Mouse (Mus musculus) thymus, adult 18-20 months (tissue): ENCODE data around the gene Id3.
A peak's percentile ranks its signal among the peaks of the same experiment; 100 is the strongest.
"Not testable (repeated sequence)": the region's sequence is repeated elsewhere in the genome, so short reads cannot be mapped to it uniquely, and the experiment has no call there.

Experiments
- DNase-seq, 2 experiments: peaks; one replicate each; pipeline ENCODE4 v3.0.0; 2022; ENCODE audit warnings: mixed read lengths in 2 of 2

Id3 gene

DNA sequence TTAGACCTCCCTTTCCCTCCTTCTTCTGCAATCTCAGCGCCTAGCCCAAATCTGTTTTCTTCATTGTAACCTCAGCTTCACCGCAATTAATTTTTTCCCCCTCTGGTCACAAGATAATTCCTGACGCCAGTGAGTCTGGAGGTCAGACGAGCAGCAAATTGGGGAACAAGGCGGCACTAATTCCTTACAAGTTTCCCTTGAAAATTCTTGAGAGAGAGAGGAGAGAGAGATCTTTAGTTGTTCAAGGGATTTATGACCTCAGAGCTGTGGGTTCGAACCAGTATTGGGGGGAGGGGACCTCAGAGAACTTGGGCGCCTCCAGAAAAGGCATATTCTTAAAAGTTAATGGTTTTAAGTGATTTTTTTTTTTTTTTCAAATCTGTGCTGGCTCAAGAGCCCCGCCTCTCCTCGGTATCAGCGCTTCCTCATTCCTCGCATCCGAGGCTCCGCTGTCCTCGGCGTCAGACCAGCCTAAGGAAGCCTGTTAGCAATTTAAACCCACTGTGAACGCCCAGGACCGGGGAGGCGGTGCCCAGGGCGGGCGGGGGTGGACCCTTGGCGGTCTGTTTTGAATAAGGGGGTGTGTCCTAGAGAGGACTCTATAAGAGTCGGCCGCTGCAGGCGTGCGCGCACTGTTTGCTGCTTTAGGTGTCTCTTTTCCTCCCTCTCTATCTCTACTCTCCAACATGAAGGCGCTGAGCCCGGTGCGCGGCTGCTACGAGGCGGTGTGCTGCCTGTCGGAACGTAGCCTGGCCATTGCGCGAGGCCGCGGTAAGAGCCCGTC is at the start of gene Id3:
Gene Id3, plus strand, starts transcription at position 305 of the 784 bp plus-strand sequence.
- peak; percentile 91 to 94 for DNase-seq

DNA sequence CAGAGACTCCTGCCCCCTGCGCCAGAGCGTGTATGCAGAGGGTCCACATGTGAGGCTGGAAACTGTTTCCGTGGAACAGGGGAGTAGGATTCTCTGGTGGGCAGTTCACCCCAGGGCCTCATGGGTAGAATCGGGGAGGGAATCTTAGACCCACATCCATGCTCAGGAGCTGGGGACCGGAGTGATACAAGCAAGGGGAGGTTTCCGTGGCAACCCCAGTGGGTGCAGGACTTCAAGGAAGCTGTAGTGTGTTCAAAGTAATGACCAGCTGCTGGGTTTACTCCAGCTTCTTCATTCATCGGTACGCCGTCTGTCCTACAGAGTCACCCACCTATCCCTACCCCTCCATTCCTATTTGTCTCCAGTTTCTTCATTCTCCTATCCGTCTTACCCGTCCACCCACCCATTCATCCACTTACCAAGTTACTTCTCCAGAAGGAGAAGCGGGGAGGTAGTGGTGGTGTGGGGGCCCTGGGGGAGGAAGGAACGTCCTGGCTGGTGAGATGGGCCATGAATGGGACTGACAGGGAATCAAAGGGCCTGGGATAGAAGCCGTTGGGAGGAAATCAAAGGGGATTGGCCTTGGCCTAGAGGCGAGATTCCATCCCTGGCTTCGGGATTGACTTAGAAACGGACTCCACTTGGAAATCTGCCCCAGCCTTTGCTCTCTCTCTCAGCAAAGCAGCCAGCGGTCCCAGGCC is 48.6 kb upstream of the Id3 start:
- no peak for DNase-seq

DNA sequence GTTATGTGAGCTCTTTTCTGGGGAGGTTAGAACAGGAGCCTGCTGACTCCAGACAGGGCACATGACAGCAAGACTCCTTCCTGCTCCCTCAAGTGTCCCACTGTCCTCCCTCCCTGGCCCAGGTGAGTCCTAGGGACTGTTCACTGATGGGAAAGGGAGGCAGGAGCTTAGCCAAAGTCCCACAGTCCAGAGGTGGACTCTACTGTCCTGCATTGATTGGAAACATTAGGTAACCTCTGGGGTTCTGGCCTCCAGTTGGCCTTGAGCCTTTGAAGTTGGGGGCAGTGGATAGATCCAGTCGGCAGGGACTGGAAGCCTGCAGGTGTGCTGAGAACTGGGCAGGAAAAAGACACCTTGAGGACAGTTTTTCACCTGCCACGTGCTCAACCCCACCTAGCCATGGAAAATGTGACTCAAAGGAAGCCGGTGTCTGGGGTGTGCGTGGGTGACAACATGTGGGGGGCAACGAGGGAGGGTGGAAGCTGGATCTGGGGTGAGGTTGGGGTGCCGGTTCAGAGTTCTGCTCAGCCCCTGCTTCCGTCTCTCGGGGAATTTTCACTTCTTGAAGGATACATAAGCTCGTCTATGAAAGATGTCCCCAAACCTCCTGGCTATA is 47.7 kb upstream of the Id3 start:
- peak; percentile 63 to 79 for DNase-seq

DNA sequence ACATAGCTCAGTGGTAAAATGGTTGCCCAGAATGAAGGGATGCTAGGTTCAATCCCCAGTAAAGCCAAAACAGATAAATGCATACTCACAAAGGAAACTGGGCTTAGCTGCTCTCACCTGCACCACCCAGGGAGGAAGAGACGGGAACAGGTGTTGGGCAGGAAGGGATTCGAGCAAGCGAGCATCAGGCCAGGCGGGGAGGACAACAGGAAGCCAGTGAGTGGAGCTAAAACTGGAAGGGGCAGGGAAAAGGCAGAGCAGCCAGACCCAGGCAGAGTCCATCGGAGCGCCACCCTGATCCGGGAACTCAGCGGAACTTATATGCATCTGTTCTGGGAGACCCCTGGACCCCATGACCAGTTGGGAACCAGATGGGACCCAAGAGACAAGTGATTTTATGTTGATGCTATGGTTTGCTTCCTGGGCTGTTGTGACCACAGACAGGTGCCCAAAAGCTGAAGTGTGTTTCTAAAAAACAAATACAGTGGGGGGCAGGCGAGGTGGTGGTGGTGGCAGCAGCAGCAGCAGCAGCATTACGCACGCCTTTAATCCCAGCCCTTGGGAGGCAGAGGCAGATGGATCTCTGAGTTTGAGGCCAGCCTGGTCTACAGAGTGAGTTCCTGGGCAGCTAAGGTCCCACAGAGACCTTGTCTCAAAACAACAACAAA is 46.7 kb upstream of the Id3 start:
- DNase-seq = peak; percentile 33 to 57

DNA sequence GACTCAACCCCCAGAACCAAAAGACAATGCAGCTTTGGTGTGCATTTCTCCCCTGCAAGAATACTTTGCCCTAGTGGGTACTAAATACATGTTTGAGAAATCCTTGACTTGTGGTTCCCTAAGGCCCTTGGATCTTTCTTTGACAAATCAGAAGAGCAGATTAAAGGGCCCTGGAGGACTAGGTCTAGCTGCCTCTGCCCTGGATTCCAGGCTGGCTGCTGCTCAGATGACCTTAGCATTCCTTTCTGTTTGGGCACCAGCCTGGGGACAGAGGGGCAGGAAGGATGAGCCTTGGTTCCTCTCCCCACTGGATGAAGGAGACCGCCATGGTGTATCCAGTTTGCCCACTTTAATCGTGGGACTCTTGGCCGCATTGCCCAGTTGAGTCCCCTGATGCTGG is 44.9 kb upstream of the Id3 start:
- no peak for DNase-seq

DNA sequence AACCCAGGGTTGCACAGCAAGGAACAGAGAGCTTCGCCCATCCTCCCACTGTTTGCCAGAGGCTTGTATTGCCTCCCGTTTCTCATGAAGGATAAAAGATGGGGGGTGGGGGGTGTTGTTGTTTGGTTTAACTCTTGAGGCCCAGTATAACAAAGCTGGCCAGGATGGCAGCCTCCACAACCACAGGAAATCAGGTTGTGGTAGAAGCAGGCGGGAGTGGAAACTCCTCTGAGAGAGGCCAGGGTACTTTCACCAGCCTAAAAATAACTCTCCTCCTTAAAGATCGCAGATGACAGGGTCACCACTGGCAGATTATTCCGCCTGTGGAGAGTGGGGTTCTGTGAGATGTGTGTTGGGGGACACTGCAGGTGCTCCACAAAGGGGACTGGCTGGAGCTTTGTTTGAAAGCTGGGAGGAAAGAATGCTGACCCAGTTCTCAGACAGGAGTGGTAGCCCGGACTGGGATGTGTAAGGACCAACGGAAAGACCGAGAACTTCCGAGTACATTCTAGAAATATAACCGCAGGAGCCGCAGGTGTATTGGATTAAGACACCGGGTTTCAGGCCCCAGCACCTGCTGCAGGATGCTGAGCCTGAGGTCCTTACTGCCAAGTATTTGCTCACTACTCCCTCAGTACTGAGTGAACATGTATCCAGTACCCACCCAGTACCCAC is 42.8 kb upstream of the Id3 start:
- DNase-seq = peak in 1 of 2 experiments; percentile 63

DNA sequence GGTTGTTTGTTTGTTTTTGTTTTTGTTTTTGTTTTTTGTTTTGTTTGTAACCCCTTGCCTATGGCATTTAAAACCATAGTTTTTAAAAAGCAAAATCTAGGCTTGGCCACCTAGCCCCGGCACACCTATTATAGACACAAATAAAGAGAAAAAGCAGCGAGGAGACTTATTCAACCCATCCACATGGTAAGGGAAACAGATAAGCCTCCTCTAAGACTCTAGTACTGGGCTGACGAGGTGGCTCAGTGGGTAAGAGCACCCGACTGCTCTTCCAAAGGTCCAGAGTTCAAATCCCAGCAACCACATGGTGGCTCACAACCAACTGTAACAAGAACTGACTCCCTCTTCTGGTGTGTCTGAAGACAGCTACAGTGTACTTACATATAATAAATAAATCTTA is 41.5 kb upstream of the Id3 start:
- not testable (repeated sequence) for DNase-seq

DNA sequence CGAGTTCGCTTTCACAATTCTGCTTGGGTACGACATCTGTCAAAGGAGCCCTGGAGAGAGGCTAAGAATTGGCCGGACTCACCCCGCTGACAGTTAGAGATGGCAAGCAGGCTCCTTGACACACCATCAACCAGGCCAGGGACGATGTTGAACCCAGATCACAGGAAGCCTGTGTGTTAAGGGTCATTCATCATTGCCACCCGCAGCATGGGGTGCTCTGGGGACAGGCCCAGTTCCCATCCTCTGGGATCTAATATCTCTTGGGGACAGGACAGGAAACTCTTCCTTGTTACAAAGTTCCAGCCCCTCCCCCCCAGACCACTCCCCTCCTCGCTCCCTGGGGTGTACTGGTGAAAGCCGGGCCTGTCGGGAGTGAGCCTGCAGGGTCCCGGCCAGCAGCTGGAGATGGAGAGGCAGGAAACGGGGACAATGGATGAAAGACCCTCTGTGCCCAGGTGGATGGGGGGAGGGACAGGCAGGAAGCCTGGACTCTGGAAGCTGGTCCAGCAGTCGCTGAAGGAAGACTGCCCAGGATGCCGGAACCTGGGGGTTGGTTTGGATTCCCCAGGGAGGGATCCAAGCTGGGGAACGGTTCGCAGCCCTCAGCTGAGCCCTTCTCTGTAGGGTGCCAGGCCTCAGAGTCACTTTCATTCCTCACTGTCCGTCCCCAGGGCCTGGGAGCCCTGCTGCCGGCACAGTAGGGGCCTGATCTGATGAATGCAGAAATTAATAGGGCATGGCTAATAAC is 38.5 kb upstream of the Id3 start:
- DNase-seq = no peak

DNA sequence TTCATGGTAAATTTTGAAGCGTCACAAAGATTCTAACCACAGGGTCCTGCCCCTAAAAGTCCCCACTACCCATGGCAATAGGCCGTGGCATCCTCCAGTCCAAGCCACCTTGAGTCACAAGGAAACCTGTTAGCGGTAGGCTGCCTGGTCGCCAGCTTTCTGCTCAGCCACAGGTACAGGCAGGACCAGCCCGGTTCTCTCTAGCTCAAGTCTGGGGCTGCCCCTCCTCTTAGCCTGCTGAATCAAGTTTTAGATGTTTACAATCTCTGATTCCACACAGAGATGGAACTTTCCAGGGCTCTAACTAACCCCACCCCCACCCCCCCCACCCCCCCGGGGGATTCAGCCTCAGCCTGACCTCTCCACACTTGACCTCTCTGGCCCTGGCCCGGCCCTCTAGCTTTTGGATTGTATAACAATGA is 36.4 kb upstream of the Id3 start:
- no peak for DNase-seq

DNA sequence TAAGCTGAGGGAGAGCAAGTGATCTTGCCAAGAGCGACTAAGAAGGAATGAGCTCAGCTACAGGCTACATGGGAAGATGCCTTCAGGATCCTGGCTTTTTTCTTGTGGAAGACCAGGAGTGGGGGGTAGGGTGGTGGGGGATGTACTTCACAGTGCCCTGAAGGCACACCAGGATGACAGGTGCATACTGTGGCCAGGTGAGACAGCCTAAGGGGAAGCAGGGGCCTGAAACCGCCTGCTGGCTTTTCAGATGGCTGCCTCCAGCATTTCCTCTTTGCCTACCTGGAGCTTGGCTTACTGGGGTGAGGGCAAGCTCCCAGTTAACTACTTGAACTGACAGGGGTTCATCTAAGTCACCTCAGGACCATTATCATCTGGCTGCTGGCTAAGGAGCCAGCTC is 34.1 kb upstream of the Id3 start:
- DNase-seq = no peak

DNA sequence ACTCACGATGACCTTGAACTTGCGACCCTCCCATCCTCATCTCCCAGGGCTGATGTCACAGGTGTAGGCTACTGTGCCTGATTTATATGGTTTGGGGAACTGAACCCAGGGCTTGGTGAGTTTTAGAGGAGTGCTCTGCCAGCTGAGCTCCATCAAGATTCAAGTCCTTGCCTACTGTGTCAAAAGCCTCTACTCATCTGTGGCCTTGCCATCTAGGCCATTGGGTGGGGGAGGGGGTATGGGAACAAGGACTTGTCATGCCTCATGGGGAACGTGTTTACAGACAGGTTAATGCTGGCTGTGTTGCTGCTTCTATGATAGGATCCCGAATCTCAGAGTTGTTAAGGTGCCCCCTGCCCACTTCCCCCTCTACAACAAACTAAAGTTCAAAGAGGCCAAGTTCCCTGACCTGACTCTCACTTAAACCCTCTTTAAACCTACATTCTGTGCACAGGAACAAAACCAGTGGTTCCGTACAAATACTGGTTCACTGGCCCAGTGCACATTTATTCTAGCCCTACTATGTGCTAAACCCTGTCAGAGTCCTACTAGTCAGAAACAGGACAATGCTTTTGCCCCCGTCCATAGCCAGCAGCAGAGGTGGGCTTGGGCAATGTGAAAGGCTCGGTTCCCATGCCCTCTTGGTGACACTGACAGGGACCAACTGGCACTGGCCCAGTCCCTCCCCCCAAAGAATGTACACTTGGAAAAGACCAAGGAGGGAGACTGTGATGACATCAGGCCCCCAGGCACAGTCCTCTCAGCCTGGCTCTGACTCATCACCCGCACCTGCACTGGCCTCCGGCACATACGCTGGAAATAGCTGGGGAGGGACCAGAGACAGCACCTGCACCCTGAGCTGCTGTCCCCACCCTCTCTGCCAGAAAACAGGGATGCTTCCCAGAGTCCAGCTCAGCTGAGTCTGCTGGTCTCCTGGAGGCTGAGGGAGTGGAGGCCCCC is 33.1 kb upstream of the Id3 start:
- DNase-seq = peak; percentile 55 to 70

DNA sequence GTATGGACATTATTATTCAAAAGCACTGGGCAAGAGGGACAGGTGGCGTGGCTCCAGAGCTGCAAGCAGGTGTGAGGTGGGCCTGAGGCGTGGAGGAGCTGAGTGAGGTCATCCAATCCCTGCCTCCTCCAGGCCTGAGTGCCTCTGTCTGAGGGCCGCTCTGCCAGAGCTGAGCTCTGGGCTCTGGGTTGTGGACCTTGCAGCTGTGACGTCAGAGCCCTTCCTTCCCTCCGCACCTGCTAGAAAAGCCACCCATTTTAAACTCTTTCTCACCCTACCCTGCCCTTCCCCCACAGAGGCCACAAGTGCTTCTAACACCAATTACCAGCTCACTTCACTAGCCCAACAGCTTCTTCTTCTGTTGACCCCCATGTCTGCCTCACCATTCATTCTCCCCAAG is 31.0 kb upstream of the Id3 start:
- no peak for DNase-seq

DNA sequence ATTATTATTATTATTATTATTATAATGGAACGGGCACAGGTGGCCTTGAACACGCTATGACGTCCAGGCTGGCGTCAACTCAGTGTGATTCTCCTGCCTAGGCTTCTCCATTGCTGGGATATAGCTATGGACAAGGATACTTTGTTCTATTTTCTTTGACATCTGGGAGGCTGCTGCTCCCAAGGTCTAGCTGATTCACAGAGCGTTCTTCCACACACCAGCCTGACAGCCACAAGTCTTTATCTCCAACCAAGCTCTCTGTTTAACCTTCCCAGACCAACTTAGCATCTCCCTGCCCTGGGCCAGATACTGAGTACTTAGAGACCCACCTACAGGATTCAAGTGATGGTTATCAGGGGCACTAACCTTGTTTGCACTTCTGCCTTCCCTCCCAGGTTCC is 28.6 kb upstream of the Id3 start:
- no peak for DNase-seq

DNA sequence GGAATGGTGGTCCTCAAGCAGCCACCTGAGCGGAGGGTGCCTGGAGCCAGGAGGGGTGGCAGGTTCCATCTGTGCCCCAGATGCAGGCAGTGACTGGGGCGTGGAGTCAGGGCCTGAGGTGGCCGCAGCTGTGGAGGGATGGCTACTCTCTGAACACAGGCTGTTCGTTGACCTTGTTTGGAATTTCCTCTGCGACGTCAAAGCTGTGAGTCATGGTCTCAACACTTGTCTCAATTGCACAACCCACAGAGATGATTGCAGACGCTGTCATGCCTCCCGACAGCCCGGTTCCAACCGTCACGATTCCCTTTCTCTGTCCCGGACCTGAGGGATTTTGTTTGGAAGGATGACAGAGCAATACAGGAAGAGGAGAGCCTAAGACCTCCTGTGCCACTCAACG is 26.3 kb upstream of the Id3 start:
- no peak for DNase-seq

DNA sequence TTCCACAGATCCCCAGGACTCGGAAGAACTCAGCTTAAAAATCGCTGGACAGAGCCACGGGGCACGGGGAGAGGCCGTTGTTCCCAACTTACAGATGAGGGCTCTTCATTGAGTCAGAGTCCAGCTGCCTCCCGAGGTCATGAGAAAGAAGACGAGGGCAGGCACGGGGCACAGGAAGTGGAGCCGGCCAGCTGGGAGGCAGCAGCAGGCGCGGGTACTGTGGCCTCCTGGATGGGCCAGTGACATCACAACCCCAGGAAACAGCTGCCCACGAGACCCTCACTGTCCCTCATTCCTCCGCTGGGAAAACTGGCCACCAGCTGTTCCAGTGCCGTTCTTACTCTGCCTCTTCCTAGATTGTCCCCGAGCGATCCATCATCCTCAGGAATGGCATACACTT is 23.3 kb upstream of the Id3 start:
- no peak for DNase-seq

DNA sequence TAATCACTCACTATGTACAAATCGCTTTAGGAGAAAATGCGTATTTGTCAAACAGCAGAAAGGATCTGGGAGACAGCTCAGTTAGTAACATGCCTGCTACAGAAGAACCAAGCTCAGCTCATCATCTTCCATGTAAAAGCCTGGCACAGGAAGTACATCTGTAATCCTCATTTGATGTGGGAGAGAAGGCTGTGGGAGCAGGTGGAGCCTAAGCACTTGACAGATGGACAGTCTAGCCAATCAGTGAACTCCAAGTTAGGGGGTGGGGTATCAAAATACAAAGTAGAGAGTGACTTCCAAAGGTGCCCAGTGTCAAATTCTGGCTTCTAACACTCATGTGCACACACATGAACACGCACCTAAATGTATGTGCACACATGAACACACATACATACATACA is 22.1 kb upstream of the Id3 start:
- no peak for DNase-seq

DNA sequence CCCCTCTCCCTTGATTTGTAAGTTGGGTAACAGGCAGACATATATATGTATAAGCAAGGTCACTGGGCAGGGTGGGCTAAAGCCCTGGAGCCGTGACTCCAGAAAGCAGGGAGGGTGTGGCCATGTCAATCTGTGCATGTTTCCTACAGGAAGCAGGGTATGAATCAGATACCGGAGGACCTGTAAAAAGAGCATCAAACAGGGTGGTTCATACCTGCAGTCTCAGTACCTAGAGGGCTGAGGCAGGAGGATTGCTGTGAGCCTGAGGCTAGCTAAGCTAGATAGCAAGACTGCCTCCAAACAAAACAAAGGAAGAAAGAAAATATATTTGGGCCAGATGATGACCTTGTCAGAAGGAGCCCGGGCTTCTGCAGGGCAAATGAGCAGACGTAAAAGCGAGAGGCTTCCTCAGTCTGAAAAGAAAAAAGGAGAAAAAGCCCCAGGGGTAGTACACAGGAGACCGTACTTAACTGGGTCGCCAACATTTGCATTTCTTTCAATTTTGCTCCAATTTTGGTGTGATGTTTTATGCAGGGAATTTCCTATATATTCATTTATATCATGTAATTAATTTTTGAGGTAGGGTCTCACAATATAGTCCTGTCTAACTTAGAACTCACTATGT is 21.3 kb upstream of the Id3 start:
- no peak for DNase-seq

DNA sequence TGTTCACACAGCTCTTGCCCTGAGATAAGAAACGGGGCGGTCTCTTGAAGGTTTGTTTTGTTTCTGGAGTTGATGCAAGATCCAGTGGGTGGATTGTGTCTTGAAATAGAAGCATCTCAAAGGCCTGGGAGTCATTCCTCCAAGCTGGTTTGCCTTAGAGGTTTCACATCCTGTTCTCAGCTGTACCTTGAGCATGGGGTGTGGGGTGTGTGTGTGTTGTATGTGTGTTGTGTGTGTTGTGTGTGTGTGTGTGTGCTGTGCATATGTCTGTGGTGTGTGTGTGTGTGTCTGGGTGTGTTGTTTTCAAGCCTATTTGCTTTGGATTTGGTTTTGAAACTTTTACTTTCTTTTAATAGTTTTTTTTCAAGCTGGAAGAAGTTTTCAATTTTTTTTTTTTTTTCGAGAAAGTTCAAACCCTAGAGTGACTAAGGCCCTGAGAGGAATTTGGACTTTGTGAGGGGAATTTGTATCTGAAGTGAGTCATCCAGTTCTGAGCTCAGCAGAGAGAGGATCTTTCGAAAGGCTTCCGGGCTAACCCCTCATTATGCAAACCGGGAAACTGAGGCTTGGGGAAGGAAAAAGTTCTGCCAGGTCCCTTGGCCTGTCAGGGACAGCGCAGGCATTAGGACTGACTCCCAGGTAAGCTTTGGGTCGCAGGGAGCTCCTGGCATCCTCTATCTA is 20.0 kb upstream of the Id3 start:
- DNase-seq = no peak

DNA sequence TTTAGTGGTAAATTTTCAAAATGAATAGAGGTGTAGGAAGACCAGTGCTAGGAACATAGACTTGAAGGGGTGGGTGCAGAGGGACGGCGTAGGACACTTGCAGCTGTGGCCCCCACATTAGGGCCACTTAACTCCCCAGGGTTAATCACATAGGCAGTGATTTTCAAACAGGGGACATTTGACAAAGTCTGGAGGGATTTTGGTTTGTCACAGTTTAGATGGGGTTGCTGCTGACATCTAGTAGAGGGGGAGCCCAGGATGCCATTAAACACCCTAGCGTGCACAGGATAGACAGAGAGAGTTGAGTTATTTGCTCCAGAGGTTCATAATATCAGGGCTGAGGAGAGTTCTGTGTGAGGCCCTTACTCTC is 19.5 kb upstream of the Id3 start:
- no peak for DNase-seq

DNA sequence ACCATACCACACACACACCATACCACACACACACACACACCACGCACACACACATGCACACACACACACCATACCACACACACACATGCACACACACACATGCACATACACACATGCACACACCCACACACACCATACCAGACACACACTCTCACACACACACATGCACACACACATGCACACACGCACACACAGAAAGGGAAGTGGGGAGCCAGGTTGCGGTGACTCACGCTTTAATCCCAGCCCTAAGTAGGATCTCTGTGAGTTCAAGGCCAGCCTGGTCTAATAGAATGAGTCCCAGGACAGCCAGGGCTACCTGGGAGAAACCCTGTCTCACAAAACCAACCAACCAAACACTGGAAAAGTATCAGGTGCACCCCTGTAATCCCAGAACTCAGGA is 18.7 kb upstream of the Id3 start:
- no peak for DNase-seq
